Mouse (Mus musculus) kidney, postnatal 36 days (tissue): ENCODE results near the gene Kif1b.
A peak's percentile ranks its signal among the peaks of the same experiment; 100 is the strongest.
"Not testable (repeated sequence)": the region's sequence is repeated elsewhere in the genome, so short reads cannot be mapped to it uniquely, and the experiment has no call there.

ENCODE experiments used
- DNase-seq, 2 experiments: peaks; one replicate each; pipeline ENCODE4 v3.0.0; 2021 to 2022; ENCODE audit warnings: mixed read lengths in 2 of 2

The Kif1b gene

GRCm38 (mm10) chr4:149264895-149265294 is 42.6 kb downstream of the Kif1b start:
- DNase-seq: no peak

GRCm38 (mm10) chr4:149263218-149263617 is 44.3 kb downstream of the Kif1b start:
- no peak for DNase-seq

- no peak for DNase-seq
These were observed 46.0 kb downstream of the Kif1b start for GRCm38 (mm10) chr4:149261466-149261865.

GRCm38 (mm10) chr4:149260911-149261310 is 46.6 kb downstream of the Kif1b start:
- DNase-seq: peak; percentile 51 to 69

GRCm38 (mm10) chr4:149259391-149260094 is 48.0 kb downstream of the Kif1b start:
- no peak for DNase-seq

GRCm38 (mm10) chr4:149258926-149259325 is 48.6 kb downstream of the Kif1b start:
- no peak for DNase-seq

- no peak for DNase-seq
These were observed 50.8 kb downstream of the Kif1b start for GRCm38 (mm10) chr4:149256511-149257300.

GRCm38 (mm10) chr4:149255277-149256270 is 51.9 kb downstream of the Kif1b start:
- DNase-seq: no peak

GRCm38 (mm10) chr4:149254827-149255226 is 52.7 kb downstream of the Kif1b start:
- DNase-seq: no peak

GRCm38 (mm10) chr4:149249311-149249710 is 58.2 kb downstream of the Kif1b start:
- DNase-seq: no peak

GRCm38 (mm10) chr4:149247772-149248171 is 59.7 kb downstream of the Kif1b start:
- no peak for DNase-seq

- DNase-seq: no peak
These were observed 60.3 kb downstream of the Kif1b start for GRCm38 (mm10) chr4:149247156-149247633.

GRCm38 (mm10) chr4:149246578-149247155 is 60.8 kb downstream of the Kif1b start:
- DNase-seq: no peak

- no peak for DNase-seq
These were observed 70.5 kb downstream of the Kif1b start for GRCm38 (mm10) chr4:149237011-149237410.

GRCm38 (mm10) chr4:149233938-149234337 is 73.6 kb downstream of the Kif1b start:
- DNase-seq: peak; percentile 12 to 20

- not testable (repeated sequence) for DNase-seq
These were observed 78.8 kb downstream of the Kif1b start for GRCm38 (mm10) chr4:149228682-149229081.

GRCm38 (mm10) chr4:149228256-149228655 is 79.2 kb downstream of the Kif1b start:
- no peak for DNase-seq

- no peak for DNase-seq
These were observed 81.2 kb downstream of the Kif1b start for GRCm38 (mm10) chr4:149226311-149226710.

- no peak for DNase-seq
These were observed 84.0 kb downstream of the Kif1b start for GRCm38 (mm10) chr4:149223453-149223852.

GRCm38 (mm10) chr4:149220481-149220880 is 87.0 kb downstream of the Kif1b start:
- DNase-seq: no peak

GRCm38 (mm10) chr4:149220042-149220473 is 87.4 kb downstream of the Kif1b start:
- no peak for DNase-seq

- DNase-seq: no peak
These were observed 88.0 kb downstream of the Kif1b start for GRCm38 (mm10) chr4:149219401-149220041.
